Mouse (Mus musculus): ENCODE results near the gene Med6.
"Not testable (repeated sequence)": the region's sequence is repeated elsewhere in the genome, so short reads cannot be mapped to it uniquely, and the experiment has no call there.

Med6 gene

DNA sequence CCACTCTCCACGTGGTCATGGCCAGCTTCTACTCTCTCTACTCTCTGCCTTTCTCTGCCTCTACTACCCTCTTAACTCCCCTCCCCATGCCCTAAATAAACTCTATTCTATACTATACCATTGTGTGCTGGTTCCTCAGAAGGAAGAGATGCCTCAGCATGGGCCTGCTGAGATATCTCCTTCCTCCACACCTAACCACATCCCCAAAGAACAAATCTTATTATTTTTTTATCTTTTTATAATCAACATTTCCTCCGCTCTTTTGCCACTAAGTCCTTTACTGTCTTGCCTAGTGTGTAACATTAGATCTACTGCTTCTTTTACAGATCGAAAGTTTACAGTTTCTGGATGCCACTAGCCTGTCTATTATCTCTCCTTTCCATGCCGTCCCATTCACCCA is 47.6 kb downstream of the Med6 start:
- DNase-seq, result no peak

DNA sequence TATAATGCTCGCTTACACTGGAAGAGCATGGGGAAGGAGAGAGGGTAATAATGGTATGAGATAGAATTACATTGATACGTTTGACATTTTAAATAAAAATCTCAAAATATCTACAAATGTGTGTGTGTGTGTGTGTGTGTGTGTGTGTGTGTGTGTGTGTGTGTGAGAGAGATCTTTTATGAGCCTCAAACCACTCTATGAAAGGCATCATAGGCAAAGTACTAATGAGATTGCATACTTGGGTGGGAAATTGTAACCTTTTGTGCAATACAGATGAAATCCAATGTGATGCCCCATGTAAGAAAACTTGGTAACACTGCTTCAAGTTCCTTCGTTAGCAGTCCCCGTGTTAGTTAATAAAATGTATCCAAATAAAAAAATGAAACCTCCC is 61.8 kb downstream of the Med6 start:
- no peak for DNase-seq

DNA sequence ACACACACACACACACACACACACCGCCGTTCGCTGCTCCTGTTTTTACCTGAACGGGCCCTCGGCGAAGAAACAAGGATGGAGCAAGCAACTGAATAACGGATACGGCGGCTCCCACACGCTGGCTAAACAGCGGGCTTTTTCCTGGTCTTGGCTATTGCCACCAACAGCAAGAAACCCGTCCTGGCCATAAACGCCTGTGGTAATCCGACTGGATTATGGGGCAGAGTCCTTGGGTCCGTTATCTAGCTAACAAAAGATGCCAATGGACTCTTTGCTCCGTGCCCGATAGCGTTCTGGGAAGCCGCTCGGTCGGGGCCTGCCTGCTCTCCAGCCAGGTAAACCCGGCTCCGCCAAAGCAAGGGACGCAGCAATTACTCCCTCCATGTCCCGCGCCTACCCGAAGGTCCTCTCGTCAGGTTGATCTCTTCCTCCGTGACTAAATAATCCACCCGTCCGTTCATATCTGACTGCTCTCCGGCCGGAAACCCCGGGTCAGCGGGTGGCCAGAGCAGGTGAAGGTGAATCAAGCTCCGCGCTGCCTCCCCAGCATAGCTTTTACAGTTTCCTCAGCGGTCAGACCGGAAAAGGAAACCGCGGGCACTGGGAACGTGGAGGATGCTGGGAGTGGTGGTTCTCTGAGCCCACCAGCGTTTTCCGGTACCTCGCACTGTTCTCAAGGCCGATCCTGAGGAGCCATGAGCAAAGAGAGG is 62.3 kb downstream of the Med6 start, which contains the start of the genes Gm20498 and Synj2bp:
Gene Gm20498 (minus strand): TSS at position 590 of the 713 bp plus-strand sequence.
Gene Synj2bp (minus strand): TSS at position 596 of the 713 bp plus-strand sequence.
- DNase-seq, result peak; percentile 80

DNA sequence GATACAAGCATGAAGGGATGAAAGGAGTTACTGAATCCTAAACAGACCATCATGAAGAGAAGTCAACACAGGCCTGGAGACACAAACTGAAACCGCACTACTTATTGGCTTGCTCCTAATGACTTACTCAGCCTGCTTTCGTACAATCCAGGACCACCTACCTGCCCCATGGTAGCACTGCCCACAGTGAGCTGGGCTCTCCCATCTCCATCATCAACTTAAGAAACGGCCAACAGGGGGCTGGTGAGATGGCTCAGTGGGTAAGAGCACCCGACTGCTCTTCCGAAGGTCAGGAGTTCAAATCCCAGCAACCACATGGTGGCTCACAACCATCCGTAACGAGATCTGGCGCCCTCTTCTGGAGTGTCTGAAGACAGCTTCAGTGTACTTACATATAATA is 64.2 kb downstream of the Med6 start:
- DNase-seq, result not testable (repeated sequence)

Measured in cerebellum, adult 11 months (tissue).